Mouse (Mus musculus): ENCODE data around the gene Rab3a.

The Rab3a gene

GRCm38 (mm10) chr8:70760350-70760749, 5.9 kb downstream of the Rab3a start:
- no peak for DNase-seq

- DNase-seq = peak; percentile 98
Measured at GRCm38 (mm10) chr8:70760775-70761406, 6.4 kb downstream of the Rab3a start, which contains the start of gene Mpv17l2. Gene Mpv17l2 (minus strand): TSS chr8:70760946.

GRCm38 (mm10) chr8:70762118-70762517, 7.6 kb downstream of the Rab3a start:
- DNase-seq = no peak

- DNase-seq = peak; percentile 59
Measured at GRCm38 (mm10) chr8:70763354-70763753, 8.9 kb downstream of the Rab3a start.

- no peak for DNase-seq
Measured at GRCm38 (mm10) chr8:70764026-70764425, 9.5 kb downstream of the Rab3a start.

- DNase-seq = no peak
Measured at GRCm38 (mm10) chr8:70764676-70765075, 10.2 kb downstream of the Rab3a start.

GRCm38 (mm10) chr8:70765329-70765728, 10.8 kb downstream of the Rab3a start:
- DNase-seq = no peak

- DNase-seq = peak; percentile 61
Measured at GRCm38 (mm10) chr8:70765838-70766570, 11.5 kb downstream of the Rab3a start.

GRCm38 (mm10) chr8:70766571-70767440, 12.3 kb downstream of the Rab3a start:
- DNase-seq = peak; percentile 84

GRCm38 (mm10) chr8:70767503-70767902, 13.0 kb downstream of the Rab3a start:
- DNase-seq = no peak

GRCm38 (mm10) chr8:70768231-70768776, 13.8 kb downstream of the Rab3a start:
- no peak for DNase-seq

- no peak for DNase-seq
Measured at GRCm38 (mm10) chr8:70768956-70769355, 14.5 kb downstream of the Rab3a start.

GRCm38 (mm10) chr8:70769359-70769758, 14.9 kb downstream of the Rab3a start:
- DNase-seq = peak; percentile 95

GRCm38 (mm10) chr8:70769858-70770257, 15.4 kb downstream of the Rab3a start:
- no peak for DNase-seq

GRCm38 (mm10) chr8:70770748-70771147, 16.3 kb downstream of the Rab3a start:
- DNase-seq = no peak

GRCm38 (mm10) chr8:70771217-70771616, 16.7 kb downstream of the Rab3a start:
- no peak for DNase-seq

GRCm38 (mm10) chr8:70772075-70772474, 17.6 kb downstream of the Rab3a start:
- DNase-seq = no peak

- DNase-seq = no peak
Measured at GRCm38 (mm10) chr8:70772890-70773289, 18.4 kb downstream of the Rab3a start.

GRCm38 (mm10) chr8:70773410-70773809, 18.9 kb downstream of the Rab3a start:
- no peak for DNase-seq

- no peak for DNase-seq
Measured at GRCm38 (mm10) chr8:70773833-70774232, 19.4 kb downstream of the Rab3a start.

- DNase-seq = no peak
Measured at GRCm38 (mm10) chr8:70774740-70775139, 20.3 kb downstream of the Rab3a start.

- DNase-seq = no peak
Measured at GRCm38 (mm10) chr8:70775227-70775626, 20.7 kb downstream of the Rab3a start.

- no peak for DNase-seq
Measured at GRCm38 (mm10) chr8:70775851-70776495, 21.5 kb downstream of the Rab3a start.

All from embryo, embryonic 11 days (tissue).